Mouse (Mus musculus) liver, postnatal 0 days (tissue): ENCODE data around the gene Tmem164. TPM values are rescaled to one million over a fixed set of nuclear protein-coding genes. Genes with fewer than 3 reads are reported as not detected.

ENCODE experiments used
- ATAC-seq: fragments of 200-750 bp; cut with Nextera tagmentation; 2 replicates; pipeline ENCODE4 v1.8.0; 2017; ENCODE audit warnings: mild to moderate bottlenecking, moderate library complexity
- DNase-seq: peaks from one replicate; pipeline ENCODE4 v3.0.0-alpha.2; 2016
- H3K27ac ChIP-seq: fragments of 300-500 bp; sonication (generic); 2 replicates; pipeline ENCODE4 v1.5.1; 2014; ENCODE audit warnings: antibody characterized with exemption, moderate library complexity, mild to moderate bottlenecking, low read depth
- H3K27me3 ChIP-seq: fragments of 300-500 bp; sonication (generic); 2 replicates; pipeline ENCODE4 v1.6.1; 2014; ENCODE audit warnings: low read length, control low read depth, mixed read lengths; ENCODE audit not compliant: insufficient read depth
- H3K36me3 ChIP-seq: fragments of 300-500 bp; sonication (generic); replicated peaks from 2 replicates; pipeline ENCODE4 v1.6.1; 2014; ENCODE audit warnings: mild to moderate bottlenecking, control low read depth, low read length, moderate library complexity, mixed read lengths; ENCODE audit not compliant: insufficient read depth
- H3K4me1 ChIP-seq: fragments of 300-500 bp; sonication (generic); 2 replicates; pipeline ENCODE4 v1.6.1; 2014; ENCODE audit warnings: antibody characterized with exemption, mild to moderate bottlenecking, control low read depth; ENCODE audit not compliant: insufficient read depth
- H3K4me2 ChIP-seq: fragments of 300-500 bp; sonication (generic); 2 replicates; pipeline ENCODE4 v1.6.1; 2014; ENCODE audit warnings: low read depth, mild to moderate bottlenecking, low read length, moderate library complexity, mixed read lengths
- H3K4me3 ChIP-seq: fragments of 300-500 bp; sonication (generic); 2 replicates; pipeline ENCODE4 v1.5.1; 2014; ENCODE audit warnings: low read depth, low read length
- H3K9ac ChIP-seq: fragments of 300-500 bp; sonication (generic); replicated peaks from 2 replicates; pipeline ENCODE4 v1.6.1; 2014; ENCODE audit warnings: mild to moderate bottlenecking, moderate library complexity
- H3K9me3 ChIP-seq: fragments of 300-500 bp; sonication (generic); 2 replicates; pipeline ENCODE4 v1.6.1; 2016; ENCODE audit warnings: mild to moderate bottlenecking, control low read depth, low read length, mixed read lengths
- CTCF ChIP-seq: sonication (generic); IDR thresholded peaks from 2 replicates; pipeline ENCODE4 v1.5.1; 2016; ENCODE audit warnings: antibody characterized with exemption, low read depth
- EP300 ChIP-seq: IDR thresholded peaks from 2 replicates; pipeline ENCODE4 v1.6.1; 2016; ENCODE audit warnings: antibody characterized with exemption, low read depth, mild to moderate bottlenecking
- WGBS: fragments of 180-500 bp; shearing (Covaris S2); extraction: QIAGEN DNeasy Blood & Tissue Kit; methylation state at CpG from one replicate; pipeline ENCODE4 v1.1.7; 2014; ENCODE audit not compliant: insufficient replicate concordance; 5-methylcytosine and 5-hydroxymethylcytosine counted together
- polyA plus RNA-seq: library from polyadenylated mRNA; unstranded; fragments of >200 nt; fragmentation: Nextera tagmentation; extraction: Ambion mirVana; gene quantifications from 2 replicates; pipeline ENCODE4 v1.2.1, GENCODE M21; 2015

Tmem164 gene
- polyA plus RNA-seq, 1 experiment from 2014 or later, result 8.7 TPM

DNA sequence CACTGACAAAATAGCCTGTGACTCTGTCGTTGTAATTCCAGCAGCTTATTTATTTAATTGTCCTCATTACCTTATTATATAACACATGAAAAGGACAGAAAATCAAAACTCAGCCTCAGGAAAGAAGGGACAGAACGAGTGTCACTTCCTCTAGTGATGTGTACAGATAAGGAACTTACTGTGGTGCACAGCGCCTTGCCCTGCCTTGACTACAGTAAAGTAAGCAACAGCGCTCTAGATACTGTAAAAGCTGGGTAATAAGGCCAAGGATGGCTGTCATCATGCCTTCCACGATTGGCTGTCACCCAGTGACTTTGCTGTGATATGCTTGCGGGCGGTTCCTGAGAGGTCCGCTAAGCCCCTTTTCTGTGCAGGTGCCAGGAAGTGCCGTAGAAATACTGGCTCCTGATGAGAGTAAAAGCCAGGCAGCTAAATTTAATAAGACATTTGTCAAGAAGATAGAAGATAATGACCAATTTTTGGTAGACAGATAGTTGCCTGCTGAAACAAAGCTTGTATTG, 36.8 kb downstream of the Tmem164 start:
- ATAC-seq, result no peak
- no peak overlapping the region for H3K27ac ChIP-seq
- no peak overlapping the region for H3K4me2 ChIP-seq
- no peak overlapping the region for H3K4me3 ChIP-seq
- no peaks in the 10 kb centered on the region for H3K27me3 ChIP-seq
- TF ChIP-seq CTCF, result no peak
- no peak for DNase-seq
- no peaks in the 10 kb centered on the region for H3K4me1 ChIP-seq
- H3K9me3 ChIP-seq, result no peaks in the 10 kb centered on the region
- 78% methylated on average over 9 of the region's 9 CpGs for WGBS
- H3K36me3 ChIP-seq, result no peaks in the 10 kb centered on the region
- H3K9ac ChIP-seq, result no peak overlapping the region

DNA sequence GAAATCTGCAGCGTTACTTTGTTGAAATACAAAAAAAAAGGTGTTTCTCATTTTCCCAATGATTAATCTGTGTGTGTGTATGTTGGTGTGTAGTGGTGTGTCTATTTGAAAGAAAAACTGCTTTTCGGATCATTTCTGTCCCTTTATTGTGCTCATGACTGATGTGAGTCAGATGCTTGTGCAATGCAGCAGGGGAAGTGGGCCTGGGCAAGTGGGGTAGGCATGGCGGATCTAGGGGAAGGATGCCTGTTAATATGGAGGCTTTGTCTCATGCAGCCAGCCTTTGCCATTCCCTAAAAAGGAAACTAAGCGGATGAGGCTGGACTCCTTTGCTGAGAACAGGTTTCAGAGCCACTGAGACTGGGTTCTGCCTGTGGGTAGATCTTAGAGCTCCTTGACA, 37.6 kb downstream of the Tmem164 start:
- H3K9ac ChIP-seq, result no peak overlapping the region
- DNase-seq, result no peak
- H3K9me3 ChIP-seq, result no peaks in the 10 kb centered on the region
- no peak for TF ChIP-seq CTCF
- no peak for TF ChIP-seq EP300
- no peak overlapping the region for H3K4me2 ChIP-seq
- H3K27ac ChIP-seq, result no peak overlapping the region
- no peaks in the 10 kb centered on the region for H3K27me3 ChIP-seq
- 73% methylated on average over 4 of the region's 4 CpGs for WGBS
- no peak for ATAC-seq
- no peak overlapping the region for H3K4me3 ChIP-seq
- no peaks in the 10 kb centered on the region for H3K4me1 ChIP-seq
- no peaks in the 10 kb centered on the region for H3K36me3 ChIP-seq

DNA sequence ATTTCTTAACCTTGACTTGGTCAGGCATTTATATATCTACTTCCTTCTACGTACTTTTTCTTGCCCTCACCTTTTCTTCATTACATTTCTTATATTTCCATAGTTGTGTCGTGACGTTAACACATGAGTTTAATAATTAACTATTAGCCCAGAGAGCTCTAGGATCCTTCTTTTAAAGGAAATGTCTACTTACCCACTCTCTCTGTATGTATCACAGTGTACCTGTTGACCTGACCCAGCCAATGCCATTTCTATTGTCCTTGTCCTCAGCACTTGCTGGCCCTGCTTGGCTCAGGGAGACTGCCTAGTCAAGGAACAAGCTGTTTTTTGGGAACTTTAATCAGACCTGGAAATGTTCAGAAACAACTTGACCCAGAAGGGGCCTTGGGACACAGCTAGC, 40.7 kb downstream of the Tmem164 start:
- WGBS, result 83% methylated on average over 3 of the region's 3 CpGs
- DNase-seq, result no peak

DNA sequence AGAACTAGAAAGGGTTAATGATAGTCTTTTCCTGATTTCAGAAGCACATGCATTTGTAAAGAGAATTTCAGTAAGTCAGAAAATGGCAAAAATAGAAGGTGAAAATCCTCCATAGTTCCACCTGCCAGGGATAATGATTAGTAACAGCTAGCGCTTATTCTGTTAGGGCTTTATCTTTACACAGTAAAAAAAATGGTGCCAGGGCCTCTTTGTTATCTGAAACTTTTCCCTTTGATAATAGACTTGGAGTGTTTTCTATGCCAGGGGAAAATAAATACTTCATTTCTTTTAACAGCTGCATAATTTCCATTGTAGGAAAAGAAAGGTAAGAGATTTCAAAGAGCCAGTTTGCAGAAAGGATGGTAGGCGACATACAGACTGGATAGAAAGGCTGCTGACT, 43.0 kb downstream of the Tmem164 start:
- TF ChIP-seq EP300 (no peak), CTCF (no peak)
- Histone ChIP-seq H3K9me3 (no peaks in the 10 kb centered on the region), H3K4me1 (no peaks in the 10 kb centered on the region), H3K9ac (no peak overlapping the region), H3K4me2 (no peak overlapping the region), H3K27ac (no peak overlapping the region), H3K36me3 (no peaks in the 10 kb centered on the region), H3K4me3 (no peak overlapping the region), H3K27me3 (no peaks in the 10 kb centered on the region)
- no peak for DNase-seq
- 58% methylated on average over 2 of the region's 2 CpGs for WGBS
- no peak for ATAC-seq

More for the DNA sequence above, 40.7 kb downstream of the Tmem164 start:
- H3K4me1 ChIP-seq, result no peaks in the 10 kb centered on the region
- no peak overlapping the region for H3K27ac ChIP-seq
- H3K9me3 ChIP-seq, result no peaks in the 10 kb centered on the region
- no peak for TF ChIP-seq EP300
- no peak for TF ChIP-seq CTCF
- no peaks in the 10 kb centered on the region for H3K36me3 ChIP-seq
- no peak overlapping the region for H3K9ac ChIP-seq
- H3K27me3 ChIP-seq, result no peaks in the 10 kb centered on the region
- H3K4me2 ChIP-seq, result no peak overlapping the region
- ATAC-seq, result no peak
- no peak overlapping the region for H3K4me3 ChIP-seq

DNA sequence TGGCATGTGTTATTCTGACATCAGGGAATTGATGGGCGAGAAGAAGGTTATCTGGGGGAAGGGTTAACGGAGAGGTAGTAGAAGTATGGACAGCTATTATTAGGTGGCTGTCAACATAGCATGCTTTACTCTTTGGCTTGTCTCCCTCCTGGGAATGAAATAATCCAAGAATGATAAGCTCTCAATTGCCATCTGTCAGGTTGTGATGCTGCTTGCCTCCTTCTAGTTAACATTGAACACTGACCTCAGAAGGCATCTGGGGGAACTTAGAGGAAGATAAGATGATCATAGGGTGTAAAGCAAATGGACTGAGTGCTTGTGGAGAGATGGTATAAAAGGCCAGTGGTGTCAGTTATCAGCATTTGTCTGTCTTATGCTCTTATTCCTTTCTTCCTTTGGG, 44.4 kb downstream of the Tmem164 start:
- TF ChIP-seq EP300 (no peak), CTCF (no peak)
- no peak overlapping the region for H3K4me3 ChIP-seq
- no peak overlapping the region for H3K27ac ChIP-seq
- no peaks in the 10 kb centered on the region for H3K27me3 ChIP-seq
- 54% methylated on average over 2 of the region's 2 CpGs for WGBS
- H3K4me1 ChIP-seq, result no peaks in the 10 kb centered on the region
- DNase-seq (no peak), ATAC-seq (no peak)
- no peaks in the 10 kb centered on the region for H3K36me3 ChIP-seq
- no peak overlapping the region for H3K4me2 ChIP-seq
- no peaks in the 10 kb centered on the region for H3K9me3 ChIP-seq
- no peak overlapping the region for H3K9ac ChIP-seq

DNA sequence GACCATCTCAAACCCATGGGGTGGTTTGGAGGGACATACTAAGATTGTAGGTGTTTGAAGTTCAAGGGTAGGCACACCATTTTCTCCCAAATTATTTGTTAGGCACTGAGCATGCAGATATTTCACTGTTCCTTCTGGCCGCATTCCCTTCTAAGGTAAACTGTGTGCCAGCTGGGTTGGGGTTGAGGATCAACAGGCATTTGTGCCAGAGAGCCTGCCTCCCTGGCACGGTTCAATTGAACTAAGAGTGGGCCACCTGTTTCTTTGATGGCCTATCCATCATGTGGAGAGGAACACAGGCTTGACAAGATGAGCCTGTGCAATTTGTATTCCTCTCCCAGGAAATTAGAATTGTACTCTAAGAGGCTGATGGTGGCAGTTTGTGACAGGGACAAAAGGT, 45.1 kb downstream of the Tmem164 start:
- H3K4me2 ChIP-seq, result no peak overlapping the region
- H3K27ac ChIP-seq, result no peak overlapping the region
- no peaks in the 10 kb centered on the region for H3K36me3 ChIP-seq
- DNase-seq (no peak), ATAC-seq (no peak)
- 90% methylated on average over 2 of the region's 2 CpGs for WGBS
- no peaks in the 10 kb centered on the region for H3K9me3 ChIP-seq
- no peak overlapping the region for H3K4me3 ChIP-seq
- no peaks in the 10 kb centered on the region for H3K27me3 ChIP-seq
- no peaks in the 10 kb centered on the region for H3K4me1 ChIP-seq
- TF ChIP-seq CTCF, result no peak
- no peak for TF ChIP-seq EP300
- no peak overlapping the region for H3K9ac ChIP-seq

DNA sequence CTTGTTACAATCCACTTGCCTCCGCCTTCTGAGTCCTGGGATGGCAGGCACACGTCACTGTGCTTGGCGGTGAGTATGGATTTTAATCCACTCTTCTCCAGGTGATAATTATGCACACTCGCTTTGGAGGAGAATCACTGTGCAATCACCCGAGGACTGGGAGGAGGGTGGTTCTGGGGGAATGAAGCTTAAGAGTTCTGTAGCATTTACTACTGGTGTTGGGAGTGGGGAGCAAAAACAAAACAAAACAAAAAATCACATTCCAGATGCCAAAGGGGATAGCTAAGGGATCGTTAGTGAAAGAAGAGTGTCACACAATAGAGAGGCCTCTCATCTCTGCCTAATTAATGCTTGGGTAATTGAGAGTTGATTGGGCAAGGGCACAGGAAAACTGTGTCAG, 46.6 kb downstream of the Tmem164 start:
- Histone ChIP-seq H3K27me3 (no peaks in the 10 kb centered on the region), H3K9me3 (no peaks in the 10 kb centered on the region), H3K27ac (no peak overlapping the region), H3K36me3 (no peaks in the 10 kb centered on the region), H3K4me2 (no peak overlapping the region), H3K4me1 (no peaks in the 10 kb centered on the region), H3K4me3 (no peak overlapping the region), H3K9ac (no peak overlapping the region)
- ATAC-seq (no peak), DNase-seq (no peak)
- WGBS, result 75% methylated on average over 6 of the region's 6 CpGs
- TF ChIP-seq CTCF (no peak), EP300 (no peak)
